Mouse (Mus musculus) stomach, embryonic 14.5 days (tissue): ENCODE results near the gene Bcorl1. TPM values are rescaled to one million over a fixed set of nuclear protein-coding genes. Genes with fewer than 3 reads are reported as not detected.

Experiments
- ATAC-seq: fragments of 200-750 bp; cut with Nextera tagmentation; 2 replicates; pipeline ENCODE4 v1.8.0; 2017; ENCODE audit warnings: low read depth, moderate TSS enrichment; ENCODE audit not compliant: insufficient number of reproducible peaks, insufficient read depth, low FRiP score
- H3K27ac ChIP-seq: fragments of 300-500 bp; sonication (generic); 2 replicates; pipeline ENCODE4 v1.5.1; 2014; ENCODE audit warnings: mild to moderate bottlenecking, low read length, moderate library complexity, mixed read lengths
- H3K27me3 ChIP-seq: fragments of 300-500 bp; sonication (generic); 2 replicates; pipeline ENCODE4 v1.6.1; 2014; ENCODE audit warnings: low read length, control low read depth, mixed read lengths; ENCODE audit not compliant: control insufficient read depth, insufficient read depth
- H3K36me3 ChIP-seq: fragments of 300-500 bp; sonication (generic); 2 replicates; pipeline ENCODE4 v1.6.1; 2014; ENCODE audit warnings: mild to moderate bottlenecking, control low read depth, low read length, moderate library complexity, mixed read lengths; ENCODE audit not compliant: control insufficient read depth, insufficient read depth
- H3K4me1 ChIP-seq: fragments of 300-500 bp; sonication (generic); 2 replicates; pipeline ENCODE4 v1.6.1; 2014; ENCODE audit warnings: low read length, control low read depth, mixed read lengths; ENCODE audit not compliant: control insufficient read depth, insufficient read depth
- H3K4me2 ChIP-seq: fragments of 300-500 bp; sonication (generic); replicated peaks from 2 replicates; pipeline ENCODE4 v1.6.1; 2014; ENCODE audit warnings: low read depth, low read length, control low read depth
- H3K4me3 ChIP-seq: fragments of 300-500 bp; sonication (generic); 2 replicates; pipeline ENCODE4 v1.5.1; 2014; ENCODE audit warnings: low read depth, low read length, control low read depth
- H3K9ac ChIP-seq: fragments of 300-500 bp; sonication (generic); replicated peaks from 2 replicates; pipeline ENCODE4 v1.6.1; 2014; ENCODE audit warnings: low read depth, mild to moderate bottlenecking, control low read depth, low read length, moderate library complexity, mixed read lengths
- H3K9me3 ChIP-seq: fragments of 300-500 bp; sonication (generic); 2 replicates; pipeline ENCODE4 v1.6.1; 2016; ENCODE audit warnings: low read depth, low read length, control low read depth; ENCODE audit not compliant: control insufficient read depth
- WGBS: fragments of 180-500 bp; shearing (Covaris S2); extraction: QIAGEN DNeasy Blood & Tissue Kit; methylation state at CpG from one replicate; pipeline ENCODE4 v1.1.7; 2014; 5-methylcytosine and 5-hydroxymethylcytosine counted together
- polyA plus RNA-seq: library from polyadenylated mRNA; unstranded; fragments of >200 nt; fragmentation: Nextera tagmentation; extraction: Ambion mirVana; gene quantifications from 2 replicates; pipeline ENCODE4 v1.2.1, GENCODE M21; 2014

Bcorl1 gene
- polyA plus RNA-seq, 1 experiment from 2014 or later, result 9.3 TPM

DNA sequence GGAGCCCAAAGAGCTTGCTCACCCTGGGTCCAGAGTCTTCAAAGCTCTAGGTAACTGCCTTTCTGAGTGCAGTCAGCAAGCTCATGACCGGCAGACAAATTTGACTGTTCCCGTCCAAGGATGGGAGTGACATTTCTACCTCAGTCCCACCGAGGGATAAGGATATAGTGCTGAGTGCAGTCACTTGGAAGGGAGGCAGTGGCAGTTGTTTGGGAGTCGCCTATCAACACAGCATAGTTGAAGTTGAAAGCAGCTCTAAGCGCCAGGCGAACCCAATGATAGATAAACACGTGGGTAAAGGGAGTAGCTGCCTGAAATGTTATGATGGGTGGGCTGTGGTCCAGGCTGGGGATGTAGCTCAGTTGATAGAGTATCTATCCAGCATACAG is 69.2 kb downstream of the Bcorl1 start:
- WGBS, result 27% methylated on average over 7 of the region's 7 CpGs
- H3K27ac ChIP-seq, result no peak overlapping the region

DNA sequence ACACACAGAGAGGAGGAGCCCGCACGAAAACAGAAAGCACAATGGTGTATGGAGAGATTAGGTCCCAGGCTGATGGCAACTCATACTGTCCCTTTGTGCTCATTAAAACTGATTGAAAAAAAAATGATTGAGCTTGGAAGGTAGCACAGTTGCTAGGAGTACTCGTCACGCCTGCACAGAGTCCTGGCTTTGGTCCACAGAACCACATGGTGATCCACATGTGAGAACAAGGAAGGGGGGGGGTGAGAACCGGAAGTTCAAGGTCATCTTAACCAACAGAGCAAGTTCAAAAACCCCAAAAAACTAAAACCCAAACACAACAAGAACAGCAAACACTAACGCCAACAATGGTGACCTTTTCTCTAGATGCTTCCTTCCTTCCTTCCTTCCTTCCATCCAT is 71.5 kb downstream of the Bcorl1 start:
- 79% methylated on average over 6 of the region's 6 CpGs for WGBS
- Histone ChIP-seq H3K27ac (no peak overlapping the region), H3K36me3 (peaks cover 4% of the 10 kb centered on the region; the same call in 1 of the 2 replicates), H3K4me3 (no peak overlapping the region), H3K9me3 (no peaks in the 10 kb centered on the region), H3K4me1 (no peaks in the 10 kb centered on the region), H3K9ac (no peak overlapping the region), H3K4me2 (no peak overlapping the region), H3K27me3 (no peaks in the 10 kb centered on the region)
- no peak for ATAC-seq

More for the DNA sequence above, 69.2 kb downstream of the Bcorl1 start:
- H3K36me3 ChIP-seq, result peaks cover 4% of the 10 kb centered on the region; the same call in 1 of the 2 replicates
- no peak for ATAC-seq
- H3K27me3 ChIP-seq, result no peaks in the 10 kb centered on the region
- H3K4me2 ChIP-seq, result peak overlapping the region; percentile 40; the same call in 1 of the 2 replicates
- no peaks in the 10 kb centered on the region for H3K4me1 ChIP-seq
- no peaks in the 10 kb centered on the region for H3K9me3 ChIP-seq
- H3K9ac ChIP-seq, result no peak overlapping the region
- no peak overlapping the region; the same call in 1 of the 2 replicates for H3K4me3 ChIP-seq

DNA sequence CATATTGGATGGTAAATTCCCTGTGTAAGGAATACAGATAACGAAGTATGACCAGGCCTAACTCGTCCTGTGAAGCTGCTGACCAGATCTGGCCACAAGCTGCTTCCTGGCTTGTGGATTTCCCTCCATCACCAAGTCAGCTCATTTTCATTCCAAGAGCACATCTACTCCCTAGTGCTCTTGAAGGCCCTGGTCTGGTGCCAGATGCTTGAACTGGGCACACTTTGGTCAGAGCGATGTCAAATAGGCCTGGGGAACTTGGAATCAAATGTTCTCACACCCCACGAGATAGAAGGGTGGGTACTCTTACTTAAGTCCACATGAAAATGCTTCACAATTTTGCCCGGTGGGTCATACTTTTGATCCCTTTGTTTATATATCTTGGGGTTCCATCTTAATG is 73.1 kb downstream of the Bcorl1 start:
- ATAC-seq, result no peak
- peaks cover 4% of the 10 kb centered on the region; the same call in 1 of the 2 replicates for H3K36me3 ChIP-seq
- no peak overlapping the region for H3K4me2 ChIP-seq
- no peaks in the 10 kb centered on the region for H3K9me3 ChIP-seq
- no peaks in the 10 kb centered on the region for H3K4me1 ChIP-seq
- WGBS, result 80% methylated on average over 5 of the region's 5 CpGs
- no peaks in the 10 kb centered on the region for H3K27me3 ChIP-seq
- H3K9ac ChIP-seq, result no peak overlapping the region
- H3K27ac ChIP-seq, result no peak overlapping the region
- H3K4me3 ChIP-seq, result no peak overlapping the region

DNA sequence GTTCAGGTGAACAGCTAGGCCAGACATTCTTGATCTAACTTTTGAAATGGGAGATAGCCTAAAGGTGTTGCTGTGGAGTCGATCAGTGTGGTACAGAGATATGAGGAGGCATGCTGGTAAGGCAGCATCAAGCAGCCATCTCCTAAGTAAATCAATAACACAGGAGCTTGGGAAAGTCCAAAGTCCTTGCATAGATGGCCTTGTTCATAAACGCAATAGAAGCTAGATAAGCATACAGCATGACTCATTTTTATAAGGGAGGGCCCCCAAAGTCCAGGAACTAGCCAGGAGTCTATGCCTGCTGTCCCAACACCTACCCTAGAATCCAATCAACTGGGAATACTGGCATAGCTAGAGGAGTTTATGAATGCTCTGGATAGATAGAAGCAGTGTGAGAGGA is 77.3 kb downstream of the Bcorl1 start:
- Histone ChIP-seq H3K4me2 (no peak overlapping the region), H3K9me3 (no peaks in the 10 kb centered on the region), H3K4me3 (no peak overlapping the region), H3K36me3 (peaks cover 4% of the 10 kb centered on the region; the same call in 1 of the 2 replicates), H3K4me1 (no peaks in the 10 kb centered on the region), H3K9ac (no peak overlapping the region), H3K27ac (no peak overlapping the region; the same call in 1 of the 2 replicates), H3K27me3 (no peaks in the 10 kb centered on the region)
- 68% methylated on average over 2 of the region's 2 CpGs for WGBS
- 0 out of 2 replicates have a peak, but pooled peaks have one; percentile 46 for ATAC-seq

DNA sequence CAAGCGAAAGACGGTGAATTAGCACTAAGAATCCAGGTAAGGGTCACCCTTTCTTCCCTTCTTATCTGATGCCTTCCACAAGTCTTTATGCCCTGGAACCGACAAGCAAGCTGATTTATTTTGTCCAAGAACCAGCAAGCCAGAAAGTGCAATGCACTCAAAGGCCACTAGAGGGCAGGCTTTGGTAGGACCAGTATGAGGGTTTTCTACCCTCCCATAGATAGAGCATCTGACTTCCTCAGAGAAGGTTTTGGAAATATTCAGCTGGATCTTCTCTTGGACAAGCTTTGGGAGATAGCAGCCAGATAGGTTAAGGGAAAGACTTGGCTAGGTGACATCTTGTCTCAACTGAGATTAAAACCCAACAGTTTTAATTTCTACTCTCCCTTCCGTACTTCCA is 81.8 kb downstream of the Bcorl1 start:
- WGBS, result 27% methylated on average over 4 of the region's 4 CpGs
- Histone ChIP-seq H3K4me1 (no peaks in the 10 kb centered on the region), H3K9me3 (no peaks in the 10 kb centered on the region), H3K4me2 (no peak overlapping the region), H3K27ac (no peak overlapping the region), H3K36me3 (no peaks in the 10 kb centered on the region), H3K4me3 (no peak overlapping the region), H3K27me3 (no peaks in the 10 kb centered on the region), H3K9ac (no peak overlapping the region)
- no peak for ATAC-seq

DNA sequence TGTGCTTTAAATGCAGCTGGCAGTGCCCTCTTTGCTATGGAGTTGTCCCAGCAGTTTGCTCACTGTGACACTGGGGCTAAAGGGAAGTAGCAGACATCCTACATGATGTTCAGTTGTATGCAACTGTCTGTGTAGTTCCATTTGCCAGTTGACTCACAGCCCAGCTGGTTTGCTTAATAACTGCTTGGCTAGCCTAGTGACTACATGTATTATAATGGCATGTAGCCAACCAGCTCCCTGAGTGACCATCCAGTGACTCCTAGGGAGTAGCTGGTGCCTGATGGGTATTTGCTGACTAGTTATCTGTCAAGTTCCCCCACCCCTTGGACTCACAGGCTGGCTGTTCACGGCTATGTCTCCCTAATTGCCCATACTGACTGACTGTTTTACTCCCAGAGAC is 82.5 kb downstream of the Bcorl1 start:
- H3K4me3 ChIP-seq, result no peak overlapping the region
- no peak for ATAC-seq
- 61% methylated on average over 1 of the region's 1 CpGs for WGBS
- H3K27me3 ChIP-seq, result no peaks in the 10 kb centered on the region
- no peaks in the 10 kb centered on the region for H3K4me1 ChIP-seq
- no peak overlapping the region for H3K27ac ChIP-seq
- no peaks in the 10 kb centered on the region for H3K36me3 ChIP-seq
- H3K9ac ChIP-seq, result no peak overlapping the region
- no peaks in the 10 kb centered on the region for H3K9me3 ChIP-seq
- H3K4me2 ChIP-seq, result no peak overlapping the region

DNA sequence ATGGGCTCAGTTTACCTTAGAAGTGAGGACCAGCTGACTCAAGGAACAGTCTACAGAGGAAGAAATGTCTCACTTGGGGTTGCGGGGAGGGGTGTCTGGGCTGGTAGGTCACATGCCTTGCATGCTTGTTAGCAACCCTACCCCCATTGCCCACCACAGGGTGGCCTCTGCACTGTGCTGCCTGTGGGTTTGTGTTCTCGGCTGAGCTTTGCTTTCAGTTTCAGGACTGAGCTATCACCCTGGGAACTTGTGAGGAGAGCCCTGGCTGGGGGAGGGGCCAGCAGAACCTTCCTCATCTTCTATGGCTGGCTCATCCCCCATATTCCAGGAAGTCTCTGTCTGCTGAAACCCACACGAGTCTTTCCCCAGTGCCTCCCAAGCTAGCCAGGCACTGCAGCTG is 83.4 kb downstream of the Bcorl1 start:
- Histone ChIP-seq H3K27ac (no peak overlapping the region), H3K27me3 (no peaks in the 10 kb centered on the region), H3K4me2 (no peak overlapping the region)

DNA sequence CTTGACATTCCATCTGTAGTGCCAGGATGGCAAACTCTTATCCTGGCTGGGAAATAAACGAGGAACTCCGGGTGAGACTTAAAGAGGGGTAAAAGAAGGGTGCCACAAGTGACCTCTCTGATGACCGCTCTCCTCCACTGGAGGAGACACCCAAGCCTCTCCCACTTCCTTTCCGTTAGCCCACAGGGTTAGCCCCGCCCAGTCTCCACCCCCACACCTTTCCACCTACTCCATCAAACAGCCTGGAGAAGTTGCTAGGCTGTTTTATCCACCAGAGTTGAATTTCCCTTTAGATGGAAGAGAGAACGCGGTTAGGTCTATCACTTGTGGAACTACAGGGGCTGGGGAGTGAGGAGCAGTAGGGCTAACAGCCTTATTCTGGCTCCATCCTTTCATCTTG is 84.1 kb downstream of the Bcorl1 start:
- no peak overlapping the region for H3K4me2 ChIP-seq

More for the DNA sequence above, 83.4 kb downstream of the Bcorl1 start:
- WGBS, result 51% methylated on average over 3 of the region's 3 CpGs
- no peaks in the 10 kb centered on the region for H3K4me1 ChIP-seq
- no peaks in the 10 kb centered on the region for H3K9me3 ChIP-seq
- H3K36me3 ChIP-seq, result no peaks in the 10 kb centered on the region
- H3K4me3 ChIP-seq, result no peak overlapping the region
- no peak overlapping the region for H3K9ac ChIP-seq
- ATAC-seq, result no peak

DNA sequence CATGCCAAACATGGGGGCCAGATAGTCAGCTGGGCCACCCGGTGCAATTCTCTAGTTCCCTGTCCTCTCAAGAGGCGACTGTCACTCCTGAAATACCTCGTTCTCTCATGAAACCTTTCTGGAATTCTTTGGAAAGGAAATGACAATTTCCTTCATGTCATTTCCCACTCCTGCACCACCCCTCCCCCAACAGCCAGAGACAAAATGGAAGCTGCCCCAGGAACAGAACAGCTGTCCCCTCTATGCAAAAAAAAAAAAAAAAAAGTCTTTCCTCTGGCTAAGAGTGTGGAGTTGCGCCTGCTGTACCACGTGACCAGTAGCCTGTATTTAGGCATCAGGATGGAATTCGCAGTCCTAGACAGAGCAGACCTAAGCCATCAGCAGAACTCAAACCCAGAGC is 87.1 kb downstream of the Bcorl1 start:
- no peak overlapping the region for H3K4me3 ChIP-seq
- H3K27ac ChIP-seq, result no peak overlapping the region
- WGBS, result 70% methylated on average over 6 of the region's 6 CpGs
- no peaks in the 10 kb centered on the region for H3K4me1 ChIP-seq
- H3K9ac ChIP-seq, result no peak overlapping the region
- no peaks in the 10 kb centered on the region for H3K27me3 ChIP-seq
- ATAC-seq, result no peak
- H3K4me2 ChIP-seq, result no peak overlapping the region
- H3K36me3 ChIP-seq, result no peaks in the 10 kb centered on the region
- no peaks in the 10 kb centered on the region for H3K9me3 ChIP-seq

More for the DNA sequence above, 84.1 kb downstream of the Bcorl1 start:
- WGBS, result 56% methylated on average over 7 of the region's 7 CpGs
- no peak overlapping the region for H3K4me3 ChIP-seq
- H3K4me1 ChIP-seq, result no peaks in the 10 kb centered on the region
- H3K9me3 ChIP-seq, result no peaks in the 10 kb centered on the region
- no peak overlapping the region for H3K27ac ChIP-seq
- H3K9ac ChIP-seq, result no peak overlapping the region
- no peaks in the 10 kb centered on the region for H3K36me3 ChIP-seq
- ATAC-seq, result no peak
- no peaks in the 10 kb centered on the region for H3K27me3 ChIP-seq
